Mouse (Mus musculus): ENCODE measurements around the gene Gps2. TPM values are rescaled to one million over a fixed set of nuclear protein-coding genes. Genes with fewer than 3 reads are reported as not detected.

Gene Gps2
- polyA plus RNA-seq, 1 experiment, result 38.0 TPM

- no peak overlapping the region for H3ac ChIP-seq (ENCODE audit: control insufficient read depth, insufficient read length)
- no peaks in the 10 kb centered on the region for H3K36me3 ChIP-seq (ENCODE audit: control insufficient read depth, insufficient read depth)
- H3K79me2 ChIP-seq (ENCODE audit: control insufficient read depth, insufficient read depth), result no peaks in the 10 kb centered on the region
- TF ChIP-seq CEBPB (IDR thresholded peaks at IDR 0.05; ENCODE audit: insufficient read depth, poor library complexity, severe bottlenecking) (no peak), MYOG (IDR thresholded peaks at IDR 0.05; ENCODE audit: control insufficient read depth in 1 of 3, insufficient read depth in 1 of 3, insufficient read length in 2 of 3, low read depth in 2 of 3) (no peak), TCF12 (IDR thresholded peaks at IDR 0.05; ENCODE audit: insufficient read depth, poor library complexity, severe bottlenecking) (no peak), MYOD1 (IDR thresholded peaks at IDR 0.05; ENCODE audit: control insufficient read depth in 1 of 3, insufficient read length in 2 of 3, low read depth in 2 of 3) (no peak), USF1 (IDR thresholded peaks at IDR 0.05; ENCODE audit: low read depth) (no peak), SRF (IDR thresholded peaks at IDR 0.05; ENCODE audit: control insufficient read depth, insufficient read length, low read depth) (no peak), E2F4 (IDR thresholded peaks at IDR 0.05; ENCODE audit: insufficient read depth) (no peak), POLR2AphosphoS2 (IDR thresholded peaks at IDR 0.05; ENCODE audit: insufficient read length, low read depth) (no peak), MAX (IDR thresholded peaks at IDR 0.05; ENCODE audit: low read depth) (no peak), REST (IDR thresholded peaks at IDR 0.05; ENCODE audit: insufficient read depth, insufficient read length) (no peak), TCF3 (IDR thresholded peaks at IDR 0.05; ENCODE audit: insufficient read length, low read depth) (no peak), POLR2A (IDR thresholded peaks at IDR 0.05; ENCODE audit: insufficient read length, low read depth) (no peak)
- no peak overlapping the region for H3K4me2 ChIP-seq (ENCODE audit: low read depth)
- no peak overlapping the region for H3K4me3 ChIP-seq
- peaks cover 5% of the 10 kb centered on the region for H3K27me3 ChIP-seq (ENCODE audit: control insufficient read depth, insufficient read depth, insufficient read length)
Measured at GRCm38 (mm10) chr11:69930967-69931537, 17.4 kb downstream of the Gps2 start.

- H3ac ChIP-seq (ENCODE audit: control insufficient read depth, insufficient read length), result no peak overlapping the region
- H3K4me2 ChIP-seq (ENCODE audit: low read depth), result no peak overlapping the region
- no peak overlapping the region for H3K4me3 ChIP-seq
- TF ChIP-seq CEBPB (IDR thresholded peaks at IDR 0.05; ENCODE audit: insufficient read depth, poor library complexity, severe bottlenecking) (no peak), TCF12 (IDR thresholded peaks at IDR 0.05; ENCODE audit: insufficient read depth, poor library complexity, severe bottlenecking) (no peak), MYOG (IDR thresholded peaks at IDR 0.05; ENCODE audit: control insufficient read depth in 1 of 3, insufficient read depth in 1 of 3, insufficient read length in 2 of 3, low read depth in 2 of 3) (no peak), SRF (IDR thresholded peaks at IDR 0.05; ENCODE audit: control insufficient read depth, insufficient read length, low read depth) (no peak), TCF3 (IDR thresholded peaks at IDR 0.05; ENCODE audit: insufficient read length, low read depth) (no peak), E2F4 (IDR thresholded peaks at IDR 0.05; ENCODE audit: insufficient read depth) (no peak)
- no peaks in the 10 kb centered on the region for H3K36me3 ChIP-seq (ENCODE audit: control insufficient read depth, insufficient read depth)
- peaks cover 13% of the 10 kb centered on the region for H3K27me3 ChIP-seq (ENCODE audit: control insufficient read depth, insufficient read depth, insufficient read length)
- no peaks in the 10 kb centered on the region for H3K79me2 ChIP-seq (ENCODE audit: control insufficient read depth, insufficient read depth)
Measured at GRCm38 (mm10) chr11:69931769-69932168, 18.1 kb downstream of the Gps2 start.

GRCm38 (mm10) chr11:69932254-69932653 lies 18.6 kb downstream of the Gps2 start:
- TF ChIP-seq TCF3 (IDR thresholded peaks at IDR 0.05; ENCODE audit: insufficient read length, low read depth) (no peak), POLR2A (IDR thresholded peaks at IDR 0.05; ENCODE audit: insufficient read length, low read depth) (no peak), CEBPB (IDR thresholded peaks at IDR 0.05; ENCODE audit: insufficient read depth, poor library complexity, severe bottlenecking) (no peak), POLR2AphosphoS2 (IDR thresholded peaks at IDR 0.05; ENCODE audit: insufficient read length, low read depth) (no peak)

DNA sequence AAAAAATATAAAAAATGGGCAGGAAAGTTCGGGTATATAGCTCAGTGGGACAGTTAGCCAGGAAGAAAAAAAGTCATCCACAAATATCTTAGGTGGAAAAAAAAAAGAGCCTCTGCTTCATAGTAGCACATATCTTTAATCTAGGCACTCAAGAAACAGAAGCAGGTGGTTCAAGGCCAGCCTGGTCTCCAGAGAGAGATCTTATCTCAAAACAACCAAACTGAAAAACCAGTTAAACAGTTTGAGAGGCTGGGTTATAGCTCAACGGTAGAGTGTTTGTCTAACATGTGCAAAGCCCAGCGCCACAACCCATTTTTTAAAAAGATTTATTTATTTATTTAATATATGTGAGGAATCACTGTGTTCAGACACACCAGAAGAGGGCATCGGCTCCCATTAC lies 19.4 kb downstream of the Gps2 start:
- Histone ChIP-seq H3K36me3 (ENCODE audit: control insufficient read depth, insufficient read depth) (no peaks in the 10 kb centered on the region), H3ac (ENCODE audit: control insufficient read depth, insufficient read length) (no peak overlapping the region), H3K4me2 (ENCODE audit: low read depth) (no peak overlapping the region), H3K27me3 (ENCODE audit: control insufficient read depth, insufficient read depth, insufficient read length) (peaks cover 26% of the 10 kb centered on the region), H3K4me3 (no peak overlapping the region), H3K79me2 (ENCODE audit: control insufficient read depth, insufficient read depth) (no peaks in the 10 kb centered on the region)
- TF ChIP-seq MYOG (IDR thresholded peaks at IDR 0.05; ENCODE audit: control insufficient read depth in 1 of 3, insufficient read depth in 1 of 3, insufficient read length in 2 of 3, low read depth in 2 of 3) (no peak), MYOD1 (IDR thresholded peaks at IDR 0.05; ENCODE audit: control insufficient read depth in 1 of 3, insufficient read length in 2 of 3, low read depth in 2 of 3) (no peak), TCF3 (IDR thresholded peaks at IDR 0.05; ENCODE audit: insufficient read length, low read depth) (no peak), POLR2A (IDR thresholded peaks at IDR 0.05; ENCODE audit: insufficient read length, low read depth) (no peak), TCF12 (IDR thresholded peaks at IDR 0.05; ENCODE audit: insufficient read depth, poor library complexity, severe bottlenecking) (no peak)

More at GRCm38 (mm10) chr11:69932254-69932653, 18.6 kb downstream of the Gps2 start:
- Histone ChIP-seq H3K79me2 (ENCODE audit: control insufficient read depth, insufficient read depth) (no peaks in the 10 kb centered on the region), H3K36me3 (ENCODE audit: control insufficient read depth, insufficient read depth) (no peaks in the 10 kb centered on the region), H3K27me3 (ENCODE audit: control insufficient read depth, insufficient read depth, insufficient read length) (peaks cover 17% of the 10 kb centered on the region), H3K4me2 (ENCODE audit: low read depth) (no peak overlapping the region), H3K4me3 (no peak overlapping the region), H3ac (ENCODE audit: control insufficient read depth, insufficient read length) (no peak overlapping the region)

- Histone ChIP-seq H3K27me3 (ENCODE audit: control insufficient read depth, insufficient read depth, insufficient read length) (peaks cover 35% of the 10 kb centered on the region), H3K4me2 (ENCODE audit: low read depth) (peak overlapping the region; percentile 90), H3K36me3 (ENCODE audit: control insufficient read depth, insufficient read depth) (no peaks in the 10 kb centered on the region), H3K4me3 (no peak overlapping the region), H3K79me2 (ENCODE audit: control insufficient read depth, insufficient read depth) (no peaks in the 10 kb centered on the region), H3ac (ENCODE audit: control insufficient read depth, insufficient read length) (no peak overlapping the region)
- TF ChIP-seq E2F4 (IDR thresholded peaks at IDR 0.05; ENCODE audit: insufficient read depth) (peak; percentile 27), MYOD1 (IDR thresholded peaks at IDR 0.05; ENCODE audit: control insufficient read depth in 1 of 3, insufficient read length in 2 of 3, low read depth in 2 of 3) (no peak), TCF3 (IDR thresholded peaks at IDR 0.05; ENCODE audit: insufficient read length, low read depth) (no peak)
Measured at GRCm38 (mm10) chr11:69934169-69934568, 20.5 kb downstream of the Gps2 start.

Data from myocyte (in vitro differentiated cells).